Mouse (Mus musculus) forebrain, embryonic 14.5 days (tissue): Measurements from ENCODE around the gene Prr12. TPM values are rescaled to one million over a fixed set of nuclear protein-coding genes. Genes with fewer than 3 reads are reported as not detected.

ENCODE experiments used
- ATAC-seq: fragments of 200-750 bp; cut with Nextera tagmentation; 2 replicates; pipeline ENCODE4 v1.8.0; 2017; ENCODE audit warnings: mild to moderate bottlenecking, moderate library complexity
- DNase-seq: peaks from one replicate; pipeline ENCODE4 v3.0.0-alpha.2; 2015; ENCODE audit warnings: low spot score
- H3K27ac ChIP-seq: fragments of 300-500 bp; sonication (generic); 2 replicates; pipeline ENCODE4 v1.5.1; 2014; ENCODE audit warnings: low read depth, mild to moderate bottlenecking, control low read depth, low read length, moderate library complexity
- H3K27me3 ChIP-seq: fragments of 300-500 bp; sonication (generic); replicated peaks from 2 replicates; pipeline ENCODE4 v1.6.1; 2014; ENCODE audit warnings: low read length, control low read depth, mixed read lengths; ENCODE audit not compliant: control insufficient read depth, insufficient read depth
- H3K36me3 ChIP-seq: fragments of 300-500 bp; sonication (generic); 2 replicates; pipeline ENCODE4 v1.6.1; 2014; ENCODE audit warnings: low read length, control low read depth; ENCODE audit not compliant: control insufficient read depth, insufficient read depth
- H3K4me1 ChIP-seq: fragments of 300-500 bp; sonication (generic); 2 replicates; pipeline ENCODE4 v1.6.1; 2014; ENCODE audit warnings: antibody characterized with exemption, low read length, control low read depth; ENCODE audit not compliant: control insufficient read depth, insufficient read depth
- H3K4me2 ChIP-seq: fragments of 300-500 bp; sonication (generic); 2 replicates; pipeline ENCODE4 v1.6.1; 2014; ENCODE audit warnings: mild to moderate bottlenecking, control low read depth, low read length
- H3K4me3 ChIP-seq: fragments of 300-500 bp; sonication (generic); 2 replicates; pipeline ENCODE4 v1.5.1; 2014; ENCODE audit warnings: low read depth, low read length, control low read depth
- H3K9ac ChIP-seq: fragments of 300-500 bp; sonication (generic); 2 replicates; pipeline ENCODE4 v1.6.1; 2014; ENCODE audit warnings: mild to moderate bottlenecking, low read length, control low read depth, moderate library complexity
- H3K9me3 ChIP-seq: fragments of 300-500 bp; sonication (generic); replicated peaks from 2 replicates; pipeline ENCODE4 v1.6.1; 2016; ENCODE audit warnings: low read length, control low read depth, mixed read lengths; ENCODE audit not compliant: control insufficient read depth
- WGBS: fragments of 180-500 bp; shearing (Covaris S2); extraction: QIAGEN DNeasy Blood & Tissue Kit; methylation state at CpG from one replicate; pipeline ENCODE4 v1.1.7; 2014; 5-methylcytosine and 5-hydroxymethylcytosine counted together
- polyA plus RNA-seq: library from polyadenylated mRNA; unstranded; fragments of >200 nt; fragmentation: Nextera tagmentation; extraction: Ambion mirVana; gene quantifications from 2 replicates; pipeline ENCODE4 v1.2.1, GENCODE M21; 2014

Gene Prr12
- polyA plus RNA-seq, 1 experiment from 2014 or later: 13.6 TPM

DNA sequence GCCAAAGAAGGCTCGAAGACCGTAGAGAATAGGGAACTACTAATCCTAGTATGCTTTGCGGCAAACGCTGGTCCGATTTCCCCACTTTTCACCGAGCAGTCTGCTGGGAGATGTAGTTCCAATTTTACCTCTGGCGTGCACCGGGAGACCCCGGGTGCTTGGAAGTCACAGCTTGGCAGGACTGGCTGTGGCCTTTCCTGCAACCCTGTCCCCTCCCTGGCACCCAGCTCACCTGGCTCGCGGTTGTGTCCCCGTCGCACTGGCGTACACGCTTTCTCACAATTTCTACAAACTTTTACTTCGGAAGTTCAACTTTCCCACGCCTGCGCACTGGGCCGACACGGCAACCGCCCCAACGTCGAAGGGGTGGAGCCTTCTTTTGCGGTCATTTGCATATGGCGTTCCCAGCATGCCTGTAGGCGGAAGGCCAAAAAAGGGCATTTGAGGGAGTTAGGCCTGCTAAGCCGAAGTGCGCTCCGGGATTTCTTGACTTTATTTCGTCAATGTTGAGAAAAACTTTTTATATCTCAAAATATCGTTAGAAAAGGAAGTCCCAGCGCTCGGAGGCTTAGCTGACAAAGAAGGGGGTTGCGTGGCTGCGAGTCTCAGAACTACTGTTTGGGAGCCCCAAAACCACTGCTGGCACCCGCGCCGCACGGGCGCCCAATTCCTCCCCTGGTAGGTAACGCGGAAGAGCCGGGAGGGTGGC is 55.3 kb downstream of the Prr12 start, which contains the start of gene Irf3:
Gene Irf3 (plus strand): TSS at position 418 of the 709 bp plus-strand sequence.
- Histone ChIP-seq H3K27me3 (no peaks in the 10 kb centered on the region), H3K4me2 (peak within 1 kb of the TSS; percentile 81), H3K36me3 (peaks cover 53% of the 10 kb centered on the region), H3K27ac (peak within 1 kb of the TSS; percentile 76), H3K9me3 (no peaks in the 10 kb centered on the region), H3K4me1 (peaks cover 16% of the 10 kb centered on the region), H3K4me3 (peak within 1 kb of the TSS; percentile 45), H3K9ac (peak within 1 kb of the TSS; percentile 75)
- peak; percentile 99 for DNase-seq
- under 1% methylated on average over 43 of the region's 43 CpGs for WGBS
- ATAC-seq: peak; percentile 95

- 11% methylated on average over 10 of the region's 10 CpGs for WGBS
- Histone ChIP-seq H3K4me3 (peak overlapping the region; percentile 45), H3K27me3 (no peaks in the 10 kb centered on the region), H3K4me2 (peak overlapping the region; percentile 81), H3K36me3 (peaks cover 49% of the 10 kb centered on the region), H3K9ac (peak overlapping the region; percentile 59), H3K9me3 (no peaks in the 10 kb centered on the region), H3K27ac (no peak overlapping the region), H3K4me1 (peaks cover 16% of the 10 kb centered on the region)
- ATAC-seq (no peak), DNase-seq (no peak)
These were observed 56.0 kb downstream of the Prr12 start for GRCm38 (mm10) chr7:44996672-44997071.

DNA sequence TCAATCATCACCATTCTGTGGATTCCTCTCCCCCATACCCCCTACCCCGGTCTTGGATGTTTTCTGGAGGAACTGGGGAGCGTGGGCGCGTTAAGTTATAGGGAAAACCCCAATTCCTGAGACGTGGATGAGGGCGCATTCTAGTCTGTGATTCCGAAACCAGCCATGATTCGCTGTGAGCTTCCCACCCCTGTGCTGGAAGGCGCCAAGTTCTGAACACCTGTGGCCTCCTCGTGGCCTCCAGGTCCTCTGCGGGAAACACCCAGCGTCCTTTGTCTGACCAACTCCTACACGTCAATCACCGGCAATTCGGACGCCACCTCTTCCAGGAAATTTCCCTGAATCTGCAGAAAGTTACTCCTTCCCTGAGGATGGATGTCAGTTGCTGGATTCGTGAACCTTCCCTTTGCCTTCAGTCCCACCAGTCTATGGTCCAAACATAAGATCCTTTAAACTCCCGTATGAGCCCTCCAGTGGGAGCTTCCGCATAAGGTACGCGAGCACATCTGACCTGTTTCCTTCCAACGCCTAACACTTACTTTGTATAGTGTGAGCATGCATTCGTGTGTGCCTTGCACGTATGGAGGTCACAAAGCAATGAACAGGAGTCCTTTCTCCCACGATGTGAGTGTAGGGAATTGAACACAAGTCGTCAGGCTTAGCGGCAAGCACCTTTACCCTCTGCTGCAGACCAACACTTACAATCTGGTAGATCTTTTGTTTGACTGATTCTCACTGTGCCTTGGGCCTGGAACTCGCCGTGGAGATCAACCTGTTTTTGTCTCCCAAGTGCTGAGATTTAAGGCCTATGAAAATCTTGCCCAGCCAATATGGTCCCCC is 65.6 kb downstream of the Prr12 start:
- DNase-seq: no peak
- peak; percentile 16 for ATAC-seq
- under 1% methylated on average over 29 of the region's 29 CpGs for WGBS

GRCm38 (mm10) chr7:44986192-44986878 is 66.3 kb downstream of the Prr12 start, which contains the start of gene Prmt1:
Prmt1 (minus strand) TSS chr7:44986568.
- Histone ChIP-seq H3K27me3 (no peaks in the 10 kb centered on the region), H3K4me3 (peak within 1 kb of the TSS; percentile 82), H3K27ac (peak within 1 kb of the TSS; percentile 94), H3K9me3 (no peaks in the 10 kb centered on the region), H3K9ac (peak within 1 kb of the TSS; percentile 91), H3K4me2 (peak within 1 kb of the TSS; percentile 70), H3K4me1 (peaks cover 26% of the 10 kb centered on the region), H3K36me3 (peaks cover 37% of the 10 kb centered on the region)
- under 1% methylated on average over 42 of the region's 42 CpGs for WGBS
- DNase-seq (peak; percentile 100), ATAC-seq (peak; percentile 96)

More for the DNA sequence above, 65.6 kb downstream of the Prr12 start:
- Histone ChIP-seq H3K27ac (peak overlapping the region; percentile 93), H3K9ac (peak overlapping the region; percentile 79), H3K9me3 (no peaks in the 10 kb centered on the region), H3K4me1 (peaks cover 26% of the 10 kb centered on the region), H3K4me3 (peak overlapping the region; percentile 82), H3K4me2 (peak overlapping the region; percentile 70), H3K36me3 (peaks cover 33% of the 10 kb centered on the region), H3K27me3 (no peaks in the 10 kb centered on the region)

- peak overlapping the region; percentile 94 for H3K27ac ChIP-seq
- peak; percentile 1 for ATAC-seq
These were observed 67.0 kb downstream of the Prr12 start for GRCm38 (mm10) chr7:44985595-44986191.

DNA sequence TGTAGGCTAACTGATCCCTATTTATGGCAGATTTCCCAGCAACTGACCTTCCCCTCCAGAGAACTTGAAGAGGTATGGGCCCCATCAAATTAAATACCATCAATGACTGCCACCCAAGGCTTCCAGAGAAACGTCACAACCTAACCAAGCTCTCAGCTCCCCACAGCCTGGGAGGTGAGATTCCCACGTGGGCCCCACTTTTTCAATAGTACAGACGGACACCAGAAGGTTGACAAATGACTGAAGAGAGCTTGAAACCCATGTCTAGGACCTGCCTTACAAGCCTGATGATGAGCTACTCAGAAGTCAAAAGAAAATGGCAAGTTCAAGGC is 67.9 kb downstream of the Prr12 start:
- Histone ChIP-seq H3K9me3 (no peaks in the 10 kb centered on the region), H3K4me1 (peaks cover 26% of the 10 kb centered on the region), H3K4me3 (peak overlapping the region; percentile 82), H3K36me3 (peaks cover 40% of the 10 kb centered on the region), H3K27ac (peak overlapping the region; percentile 39; the same call in 1 of the 2 replicates), H3K4me2 (peak overlapping the region; percentile 68), H3K9ac (peak overlapping the region; percentile 91; the same call in 1 of the 2 replicates), H3K27me3 (no peaks in the 10 kb centered on the region)
- 46% methylated on average over 3 of the region's 3 CpGs for WGBS
- no peak for ATAC-seq
- DNase-seq: no peak

More at GRCm38 (mm10) chr7:44985595-44986191, 67.0 kb downstream of the Prr12 start:
- Histone ChIP-seq H3K27me3 (no peaks in the 10 kb centered on the region), H3K4me1 (peaks cover 26% of the 10 kb centered on the region), H3K4me3 (peak overlapping the region; percentile 82), H3K9ac (peak overlapping the region; percentile 91), H3K9me3 (no peaks in the 10 kb centered on the region), H3K36me3 (peaks cover 37% of the 10 kb centered on the region), H3K4me2 (peak overlapping the region; percentile 68)
- under 1% methylated on average over 43 of the region's 45 CpGs for WGBS
- DNase-seq: peak; percentile 69

GRCm38 (mm10) chr7:44983944-44984832 is 68.5 kb downstream of the Prr12 start:
- peak overlapping the region; percentile 68 for H3K4me2 ChIP-seq
- no peak for DNase-seq
- 79% methylated on average over 6 of the region's 7 CpGs for WGBS
- H3K27me3 ChIP-seq: no peaks in the 10 kb centered on the region
- H3K9me3 ChIP-seq: no peaks in the 10 kb centered on the region
- peak overlapping the region; percentile 91; the same call in 1 of the 2 replicates for H3K9ac ChIP-seq
- H3K36me3 ChIP-seq: peaks cover 44% of the 10 kb centered on the region
- peak overlapping the region; percentile 82 for H3K4me3 ChIP-seq
- H3K27ac ChIP-seq: no peak overlapping the region
- peaks cover 26% of the 10 kb centered on the region for H3K4me1 ChIP-seq
- no peak for ATAC-seq
